Mouse (Mus musculus): ENCODE measurements around the gene Gpr179. TPM values are rescaled to one million over a fixed set of nuclear protein-coding genes. Genes with fewer than 3 reads are reported as not detected.

Gpr179 gene
- polyA plus RNA-seq, 1 experiment = 0.95 TPM

DNA sequence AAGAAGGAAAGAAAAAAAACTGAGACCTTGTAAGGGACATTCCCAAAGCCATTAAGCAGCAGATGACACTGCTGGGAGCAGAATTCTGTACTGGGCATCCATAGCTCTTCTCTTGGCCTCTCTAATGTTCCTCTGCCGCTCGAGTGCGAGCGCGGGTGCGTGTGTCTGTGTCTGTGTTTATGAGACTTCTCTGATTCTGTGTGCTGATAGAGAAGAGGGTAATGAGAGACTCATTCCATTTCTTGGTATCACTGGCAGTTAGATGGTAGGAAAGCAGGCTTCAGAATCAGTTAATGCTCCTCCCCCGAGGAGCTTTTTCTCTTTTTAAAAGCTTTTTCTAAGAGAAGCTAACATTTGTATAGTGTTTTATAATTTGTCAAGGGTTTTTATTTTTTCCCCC, 3.4 kb upstream of the Gpr179 start:
- TF ChIP-seq POLR2A (IDR thresholded peaks at IDR 0.05; ENCODE audit: control insufficient read depth, low read depth, low read length) (no peak), CTCF (IDR thresholded peaks at IDR 0.05; ENCODE audit: control insufficient read depth, insufficient read depth, insufficient replicate concordance, low read depth, low read length) (no peak)
- H3K4me3 ChIP-seq (ENCODE audit: control insufficient read depth, low read depth, low read length) = no peak overlapping the region
- no peaks in the 10 kb centered on the region for H3K36me3 ChIP-seq (ENCODE audit: control insufficient read depth, insufficient read depth, low read length)
- no peaks in the 10 kb centered on the region for H3K27me3 ChIP-seq (ENCODE audit: control insufficient read depth, insufficient read depth, low read length)
- H3K4me1 ChIP-seq (ENCODE audit: control insufficient read depth, insufficient read depth, low read length) = peaks cover 2% of the 10 kb centered on the region; the same call in 1 of the 2 replicates
- no peak overlapping the region for H3K27ac ChIP-seq (ENCODE audit: control insufficient read depth, insufficient read depth, low read depth, low read length)

GRCm38 (mm10) chr11:97354646-97355045, 2.8 kb upstream of the Gpr179 start:
- H3K27me3 ChIP-seq (ENCODE audit: control insufficient read depth, insufficient read depth, low read length) = no peaks in the 10 kb centered on the region
- TF ChIP-seq CTCF (IDR thresholded peaks at IDR 0.05; ENCODE audit: control insufficient read depth, insufficient read depth, insufficient replicate concordance, low read depth, low read length) = no peak
- no peak for TF ChIP-seq POLR2A (IDR thresholded peaks at IDR 0.05; ENCODE audit: control insufficient read depth, low read depth, low read length)
- no peak overlapping the region for H3K27ac ChIP-seq (ENCODE audit: control insufficient read depth, insufficient read depth, low read depth, low read length)

DNA sequence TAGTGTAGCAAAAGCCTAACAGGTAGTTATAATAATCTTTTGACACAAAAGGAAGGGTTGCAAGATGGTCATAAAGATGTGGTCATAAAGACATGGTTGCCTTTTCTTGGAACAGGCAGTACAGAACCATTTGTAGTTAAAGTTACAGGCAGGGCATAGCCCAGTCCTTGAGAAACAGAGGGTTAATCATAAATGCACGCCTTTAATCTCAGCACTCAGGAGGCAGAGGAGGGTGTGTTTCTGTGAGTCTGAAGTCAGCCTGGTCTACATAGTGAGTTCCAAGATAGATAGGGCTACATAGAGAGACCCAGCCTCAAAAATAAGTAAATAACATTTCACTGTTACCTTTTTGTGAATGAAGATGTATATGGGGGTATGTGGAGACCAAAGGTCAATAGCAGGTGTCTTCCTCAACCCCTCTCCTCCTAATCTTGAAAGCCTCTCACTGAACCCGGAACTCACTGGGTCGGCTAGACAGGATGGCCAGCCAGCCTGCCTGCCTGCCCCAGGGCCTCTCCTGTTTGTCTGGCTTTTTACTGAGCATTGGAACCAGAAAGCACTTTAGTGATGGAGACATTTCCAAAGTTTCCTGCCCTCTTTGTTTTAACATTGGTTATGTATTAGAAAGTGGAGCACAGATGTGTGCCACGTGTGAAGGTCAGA, 1.2 kb upstream of the Gpr179 start:
- Histone ChIP-seq H3K27me3 (ENCODE audit: control insufficient read depth, insufficient read depth, low read length) (no peaks in the 10 kb centered on the region), H3K4me3 (ENCODE audit: control insufficient read depth, low read depth, low read length) (no peak overlapping the region), H3K4me1 (ENCODE audit: control insufficient read depth, insufficient read depth, low read length) (peaks cover 5% of the 10 kb centered on the region; the same call in 1 of the 2 replicates), H3K27ac (ENCODE audit: control insufficient read depth, insufficient read depth, low read depth, low read length) (no peak overlapping the region), H3K36me3 (ENCODE audit: control insufficient read depth, insufficient read depth, low read length) (no peaks in the 10 kb centered on the region)
- TF ChIP-seq POLR2A (IDR thresholded peaks at IDR 0.05; ENCODE audit: control insufficient read depth, low read depth, low read length) (no peak), CTCF (IDR thresholded peaks at IDR 0.05; ENCODE audit: control insufficient read depth, insufficient read depth, insufficient replicate concordance, low read depth, low read length) (no peak)

More at GRCm38 (mm10) chr11:97354646-97355045, 2.8 kb upstream of the Gpr179 start:
- no peak overlapping the region for H3K4me3 ChIP-seq (ENCODE audit: control insufficient read depth, low read depth, low read length)
- H3K36me3 ChIP-seq (ENCODE audit: control insufficient read depth, insufficient read depth, low read length) = no peaks in the 10 kb centered on the region
- peaks cover 4% of the 10 kb centered on the region; the same call in 1 of the 2 replicates for H3K4me1 ChIP-seq (ENCODE audit: control insufficient read depth, insufficient read depth, low read length)

- TF ChIP-seq POLR2A (IDR thresholded peaks at IDR 0.05; ENCODE audit: control insufficient read depth, low read depth, low read length) (no peak), CTCF (IDR thresholded peaks at IDR 0.05; ENCODE audit: control insufficient read depth, insufficient read depth, insufficient replicate concordance, low read depth, low read length) (no peak)
- no peaks in the 10 kb centered on the region for H3K36me3 ChIP-seq (ENCODE audit: control insufficient read depth, insufficient read depth, low read length)
- H3K4me3 ChIP-seq (ENCODE audit: control insufficient read depth, low read depth, low read length) = no peak overlapping the region
- H3K27ac ChIP-seq (ENCODE audit: control insufficient read depth, insufficient read depth, low read depth, low read length) = no peak overlapping the region
- peaks cover 5% of the 10 kb centered on the region; the same call in 1 of the 2 replicates for H3K4me1 ChIP-seq (ENCODE audit: control insufficient read depth, insufficient read depth, low read length)
- H3K27me3 ChIP-seq (ENCODE audit: control insufficient read depth, insufficient read depth, low read length) = no peaks in the 10 kb centered on the region
These were observed 1.8 kb downstream of the Gpr179 start for GRCm38 (mm10) chr11:97350035-97350434.

GRCm38 (mm10) chr11:97347291-97347690, 4.6 kb downstream of the Gpr179 start:
- Histone ChIP-seq H3K4me1 (ENCODE audit: control insufficient read depth, insufficient read depth, low read length) (peaks cover 8% of the 10 kb centered on the region; the same call in 1 of the 2 replicates), H3K36me3 (ENCODE audit: control insufficient read depth, insufficient read depth, low read length) (no peaks in the 10 kb centered on the region), H3K27me3 (ENCODE audit: control insufficient read depth, insufficient read depth, low read length) (no peaks in the 10 kb centered on the region), H3K27ac (ENCODE audit: control insufficient read depth, insufficient read depth, low read depth, low read length) (no peak overlapping the region), H3K4me3 (ENCODE audit: control insufficient read depth, low read depth, low read length) (no peak overlapping the region)
- TF ChIP-seq CTCF (IDR thresholded peaks at IDR 0.05; ENCODE audit: control insufficient read depth, insufficient read depth, insufficient replicate concordance, low read depth, low read length) (no peak), POLR2A (IDR thresholded peaks at IDR 0.05; ENCODE audit: control insufficient read depth, low read depth, low read length) (no peak)

DNA sequence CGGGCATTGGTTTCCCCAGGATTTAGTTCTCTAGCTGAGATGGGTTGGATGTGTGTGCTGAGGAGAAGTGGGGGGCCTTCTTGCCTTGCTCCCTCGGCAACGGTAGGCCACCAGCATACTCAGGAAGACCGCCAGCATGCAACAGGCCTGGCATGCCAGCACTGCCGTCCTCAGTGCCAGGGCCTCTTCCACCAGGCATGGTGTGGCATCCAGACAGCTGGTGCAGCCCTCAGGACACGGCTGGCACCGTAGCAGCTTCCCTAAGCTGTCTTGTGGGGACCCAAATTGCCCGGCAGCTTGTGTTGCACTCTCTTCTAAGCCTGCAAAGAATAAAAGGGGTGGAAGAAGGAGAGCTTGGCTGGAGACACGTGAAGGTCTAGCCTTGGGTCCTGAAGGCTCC, 5.5 kb downstream of the Gpr179 start:
- no peak for TF ChIP-seq POLR2A (IDR thresholded peaks at IDR 0.05; ENCODE audit: control insufficient read depth, low read depth, low read length)
- TF ChIP-seq CTCF (IDR thresholded peaks at IDR 0.05; ENCODE audit: control insufficient read depth, insufficient read depth, insufficient replicate concordance, low read depth, low read length) = no peak
- H3K4me1 ChIP-seq (ENCODE audit: control insufficient read depth, insufficient read depth, low read length) = peaks cover 6% of the 10 kb centered on the region; the same call in 1 of the 2 replicates
- no peak overlapping the region for H3K27ac ChIP-seq (ENCODE audit: control insufficient read depth, insufficient read depth, low read depth, low read length)
- no peaks in the 10 kb centered on the region for H3K36me3 ChIP-seq (ENCODE audit: control insufficient read depth, insufficient read depth, low read length)
- H3K27me3 ChIP-seq (ENCODE audit: control insufficient read depth, insufficient read depth, low read length) = no peaks in the 10 kb centered on the region
- no peak overlapping the region for H3K4me3 ChIP-seq (ENCODE audit: control insufficient read depth, low read depth, low read length)

DNA sequence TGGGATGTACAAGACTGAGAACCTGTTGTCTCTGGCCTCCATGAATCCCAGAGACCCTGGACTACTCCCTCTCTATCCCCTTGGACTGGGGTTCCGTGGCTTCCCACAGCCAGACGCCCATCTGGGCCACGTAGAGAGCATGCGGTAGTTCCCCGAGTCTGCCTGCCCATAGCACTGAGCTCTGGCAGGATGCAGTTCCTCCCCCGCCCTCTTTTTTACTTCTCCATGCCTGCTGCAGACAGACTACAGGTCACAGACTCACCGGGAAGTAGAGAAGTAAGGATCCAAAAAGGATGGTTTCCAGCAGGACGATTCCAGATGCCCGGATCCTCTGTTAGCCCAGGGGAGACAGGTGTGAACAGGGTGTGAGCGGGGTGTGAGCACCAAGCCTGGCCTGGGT, 6.4 kb downstream of the Gpr179 start:
- H3K4me1 ChIP-seq (ENCODE audit: control insufficient read depth, insufficient read depth, low read length) = peaks cover 6% of the 10 kb centered on the region; the same call in 1 of the 2 replicates
- no peaks in the 10 kb centered on the region for H3K27me3 ChIP-seq (ENCODE audit: control insufficient read depth, insufficient read depth, low read length)
- H3K27ac ChIP-seq (ENCODE audit: control insufficient read depth, insufficient read depth, low read depth, low read length) = no peak overlapping the region
- no peaks in the 10 kb centered on the region for H3K36me3 ChIP-seq (ENCODE audit: control insufficient read depth, insufficient read depth, low read length)
- H3K4me3 ChIP-seq (ENCODE audit: control insufficient read depth, low read depth, low read length) = no peak overlapping the region
- TF ChIP-seq CTCF (IDR thresholded peaks at IDR 0.05; ENCODE audit: control insufficient read depth, insufficient read depth, insufficient replicate concordance, low read depth, low read length) (no peak), POLR2A (IDR thresholded peaks at IDR 0.05; ENCODE audit: control insufficient read depth, low read depth, low read length) (no peak)

Measured in testis, adult 2 months (tissue).